Mouse (Mus musculus) heart, embryonic 11.5 days (tissue): ENCODE measurements around the gene Gm21976. TPM values are rescaled to one million over a fixed set of nuclear protein-coding genes. Genes with fewer than 3 reads are reported as not detected.

Source experiments
- ATAC-seq: fragments of 200-750 bp; cut with Nextera tagmentation; replicated peaks from 2 replicates; pipeline ENCODE4 v1.8.0; 2017; ENCODE audit warnings: moderate library complexity; ENCODE audit not compliant: insufficient number of reproducible peaks, low FRiP score, low TSS enrichment
- H3K27ac ChIP-seq: fragments of 300-500 bp; sonication (generic); 2 replicates; pipeline ENCODE4 v1.5.1; 2014; ENCODE audit warnings: mild to moderate bottlenecking, low read depth, low read length
- H3K27me3 ChIP-seq: fragments of 300-500 bp; sonication (generic); 2 replicates; pipeline ENCODE4 v1.6.1; 2014; ENCODE audit warnings: mild to moderate bottlenecking, low read length, mixed read lengths; ENCODE audit not compliant: control insufficient read depth, insufficient read depth
- H3K36me3 ChIP-seq: fragments of 300-500 bp; sonication (generic); 2 replicates; pipeline ENCODE4 v1.6.1; 2014; ENCODE audit warnings: mild to moderate bottlenecking, low read length, moderate library complexity, mixed read lengths; ENCODE audit not compliant: control insufficient read depth, insufficient read depth
- H3K4me1 ChIP-seq: fragments of 300-500 bp; sonication (generic); 2 replicates; pipeline ENCODE4 v1.6.1; 2014; ENCODE audit warnings: low read length; ENCODE audit not compliant: control insufficient read depth, insufficient read depth
- H3K4me2 ChIP-seq: fragments of 300-500 bp; sonication (generic); 2 replicates; pipeline ENCODE4 v1.6.1; 2014; ENCODE audit warnings: mild to moderate bottlenecking, moderate library complexity
- H3K4me3 ChIP-seq: fragments of 300-500 bp; sonication (generic); 2 replicates; pipeline ENCODE4 v1.5.1; 2014; ENCODE audit warnings: low read depth, low read length
- H3K9ac ChIP-seq: fragments of 300-500 bp; sonication (generic); 2 replicates; pipeline ENCODE4 v1.6.1; 2014; ENCODE audit warnings: mild to moderate bottlenecking, low read depth, low read length, moderate library complexity
- H3K9me3 ChIP-seq: fragments of 300-500 bp; sonication (generic); replicated peaks from 2 replicates; pipeline ENCODE4 v1.6.1; 2016; ENCODE audit warnings: low read length; ENCODE audit not compliant: control insufficient read depth
- WGBS: fragments of 180-500 bp; shearing (Covaris S2); extraction: QIAGEN DNeasy Blood & Tissue Kit; methylation state at CpG from one replicate; pipeline ENCODE4 v1.1.7; 2014; ENCODE audit not compliant: insufficient replicate concordance; 5-methylcytosine and 5-hydroxymethylcytosine counted together
- polyA plus RNA-seq: library from polyadenylated mRNA; unstranded; fragments of >200 nt; fragmentation: Nextera tagmentation; extraction: Ambion mirVana; gene quantifications from 2 replicates; pipeline ENCODE4 v1.2.1, GENCODE M21; 2014

Gene Gm21976
- polyA plus RNA-seq, 1 experiment from 2014 or later: not detected

- H3K27ac ChIP-seq: no peak overlapping the region
- no peaks in the 10 kb centered on the region for H3K4me1 ChIP-seq
- no peak for ATAC-seq
- H3K4me2 ChIP-seq: no peak overlapping the region
- H3K4me3 ChIP-seq: no peak overlapping the region
- 72% methylated on average over 12 of the region's 12 CpGs for WGBS
- H3K9ac ChIP-seq: no peak overlapping the region
- H3K36me3 ChIP-seq: no peaks in the 10 kb centered on the region
- H3K27me3 ChIP-seq: no peaks in the 10 kb centered on the region
- no peaks in the 10 kb centered on the region for H3K9me3 ChIP-seq
Measured at GRCm38 (mm10) chr13:98280990-98281650, 1.4 kb downstream of the Gm21976 start.

GRCm38 (mm10) chr13:98290719-98291118 is 11.0 kb downstream of the Gm21976 start:
- no peak overlapping the region for H3K4me3 ChIP-seq
- no peak overlapping the region for H3K27ac ChIP-seq
- peaks cover 7% of the 10 kb centered on the region; the same call in 1 of the 2 replicates for H3K4me1 ChIP-seq
- H3K4me2 ChIP-seq: no peak overlapping the region
- 34% methylated on average over 2 of the region's 2 CpGs for WGBS
- H3K9ac ChIP-seq: no peak overlapping the region
- no peaks in the 10 kb centered on the region for H3K27me3 ChIP-seq
- ATAC-seq: no peak
- H3K36me3 ChIP-seq: no peaks in the 10 kb centered on the region
- H3K9me3 ChIP-seq: no peaks in the 10 kb centered on the region

- H3K4me1 ChIP-seq: peaks cover 7% of the 10 kb centered on the region; the same call in 1 of the 2 replicates
- no peak for ATAC-seq
- no peak overlapping the region for H3K27ac ChIP-seq
- H3K4me2 ChIP-seq: no peak overlapping the region
- no peak overlapping the region for H3K4me3 ChIP-seq
- 81% methylated on average over 8 of the region's 8 CpGs for WGBS
- no peaks in the 10 kb centered on the region for H3K9me3 ChIP-seq
- H3K36me3 ChIP-seq: no peaks in the 10 kb centered on the region
- H3K27me3 ChIP-seq: no peaks in the 10 kb centered on the region
- H3K9ac ChIP-seq: no peak overlapping the region
Measured at GRCm38 (mm10) chr13:98291712-98292111, 12.0 kb downstream of the Gm21976 start.

GRCm38 (mm10) chr13:98296072-98296471 is 16.4 kb downstream of the Gm21976 start:
- H3K9me3 ChIP-seq: no peaks in the 10 kb centered on the region
- H3K9ac ChIP-seq: no peak overlapping the region
- 43% methylated on average over 5 of the region's 5 CpGs for WGBS
- ATAC-seq: no peak
- no peaks in the 10 kb centered on the region for H3K27me3 ChIP-seq
- no peaks in the 10 kb centered on the region for H3K36me3 ChIP-seq
- H3K4me1 ChIP-seq: peaks cover 7% of the 10 kb centered on the region; the same call in 1 of the 2 replicates
- no peak overlapping the region for H3K4me3 ChIP-seq
- no peak overlapping the region for H3K4me2 ChIP-seq
- no peak overlapping the region for H3K27ac ChIP-seq

GRCm38 (mm10) chr13:98297883-98298482 is 18.3 kb downstream of the Gm21976 start:
- Histone ChIP-seq H3K4me2 (no peak overlapping the region), H3K9ac (no peak overlapping the region), H3K36me3 (no peaks in the 10 kb centered on the region), H3K4me3 (no peak overlapping the region), H3K9me3 (no peaks in the 10 kb centered on the region), H3K27ac (no peak overlapping the region), H3K4me1 (peaks cover 7% of the 10 kb centered on the region; the same call in 1 of the 2 replicates), H3K27me3 (no peaks in the 10 kb centered on the region)
- no peak for ATAC-seq
- 83% methylated on average over 6 of the region's 6 CpGs for WGBS

- peak overlapping the region; percentile 35; the same call in 1 of the 2 replicates for H3K4me2 ChIP-seq
- H3K4me1 ChIP-seq: no peaks in the 10 kb centered on the region
- H3K9ac ChIP-seq: no peak overlapping the region
- no peak overlapping the region for H3K4me3 ChIP-seq
- no peak overlapping the region for H3K27ac ChIP-seq
- H3K9me3 ChIP-seq: no peaks in the 10 kb centered on the region
- 49% methylated on average over 21 of the region's 21 CpGs for WGBS
- no peaks in the 10 kb centered on the region for H3K27me3 ChIP-seq
- no peaks in the 10 kb centered on the region for H3K36me3 ChIP-seq
- ATAC-seq: no peak
Measured at GRCm38 (mm10) chr13:98298833-98299758, 19.4 kb downstream of the Gm21976 start.

GRCm38 (mm10) chr13:98305257-98305656 is 25.6 kb downstream of the Gm21976 start:
- Histone ChIP-seq H3K9ac (no peak overlapping the region), H3K27ac (no peak overlapping the region), H3K4me2 (no peak overlapping the region), H3K4me3 (no peak overlapping the region), H3K27me3 (no peaks in the 10 kb centered on the region), H3K4me1 (no peaks in the 10 kb centered on the region; the same call in 1 of the 2 replicates), H3K36me3 (peaks cover 7% of the 10 kb centered on the region), H3K9me3 (no peaks in the 10 kb centered on the region)
- no peak for ATAC-seq
- 89% methylated on average over 9 of the region's 9 CpGs for WGBS

- H3K27me3 ChIP-seq: no peaks in the 10 kb centered on the region
- H3K4me2 ChIP-seq: no peak overlapping the region; the same call in 1 of the 2 replicates
- H3K4me1 ChIP-seq: no peaks in the 10 kb centered on the region; the same call in 1 of the 2 replicates
- no peak overlapping the region for H3K9ac ChIP-seq
- H3K9me3 ChIP-seq: no peaks in the 10 kb centered on the region
- no peak overlapping the region for H3K4me3 ChIP-seq
- no peak overlapping the region for H3K27ac ChIP-seq
- WGBS: 40% methylated on average over 5 of the region's 5 CpGs
- peaks cover 15% of the 10 kb centered on the region for H3K36me3 ChIP-seq
- ATAC-seq: no peak
Measured at GRCm38 (mm10) chr13:98306393-98306792, 26.7 kb downstream of the Gm21976 start.
